Mouse (Mus musculus): ENCODE measurements at regions not wholly inside any gene's neighbourhood (a gene's known extent, or its start where the extent isn't known, plus 50 kb on each side); places are given as distances from the start of the nearest gene placed in this dataset.

- TF ChIP-seq CTCF (IDR thresholded peaks at IDR 0.05; ENCODE audit: low read depth) (no peak), EP300 (optimal IDR thresholded peaks at IDR 0.05) (no peak)
These were observed 58.4 kb upstream of the Arhgap32 start for GRCm38 (mm10) chr9:32057427-32058115.
